Mouse (Mus musculus) right cerebral cortex, postnatal 10 days (tissue): Measurements from ENCODE around the gene Mt1.
"Not testable (repeated sequence)": the region's sequence is repeated elsewhere in the genome, so short reads cannot be mapped to it uniquely, and the experiment has no call there.

Experiments
- DNase-seq, 2 experiments: peaks; one replicate each; pipeline ENCODE4 v3.0.0; 2021; ENCODE audit warnings: low spot score in 2 of 2

Mt1 gene

DNA sequence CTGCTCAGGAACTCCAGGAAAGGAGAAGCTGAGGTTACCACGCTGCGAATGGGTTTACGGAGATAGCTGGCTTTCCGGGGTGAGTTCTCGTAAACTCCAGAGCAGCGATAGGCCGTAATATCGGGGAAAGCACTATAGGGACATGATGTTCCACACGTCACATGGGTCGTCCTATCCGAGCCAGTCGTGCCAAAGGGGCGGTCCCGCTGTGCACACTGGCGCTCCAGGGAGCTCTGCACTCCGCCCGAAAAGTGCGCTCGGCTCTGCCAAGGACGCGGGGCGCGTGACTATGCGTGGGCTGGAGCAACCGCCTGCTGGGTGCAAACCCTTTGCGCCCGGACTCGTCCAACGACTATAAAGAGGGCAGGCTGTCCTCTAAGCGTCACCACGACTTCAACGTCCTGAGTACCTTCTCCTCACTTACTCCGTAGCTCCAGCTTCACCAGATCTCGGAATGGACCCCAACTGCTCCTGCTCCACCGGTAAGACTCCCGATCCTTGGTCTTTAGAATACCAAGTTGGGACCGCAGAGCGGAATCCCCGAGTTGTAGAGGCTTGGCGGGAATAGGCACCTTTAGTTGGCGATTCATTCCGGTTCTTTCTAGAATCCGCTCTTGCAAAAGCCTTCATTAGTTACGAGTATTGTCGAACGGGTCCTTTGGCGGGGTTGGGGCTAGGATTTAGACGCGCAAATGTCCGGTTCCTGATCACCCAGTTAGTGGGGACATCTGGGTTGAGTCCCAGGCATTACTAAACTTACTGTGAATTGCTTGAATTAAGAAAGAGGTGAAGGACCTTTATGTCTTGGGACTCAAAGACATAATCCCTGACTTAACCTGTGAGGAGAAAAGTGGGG is at the start of gene Mt1:
Gene Mt1 (plus strand): TSS at position 226 of the 856 bp plus-strand sequence.
- peak; percentile 92 for DNase-seq

GRCm38 (mm10) chr8:94129133-94129789 is 49.6 kb upstream of the Mt1 start:
- DNase-seq, result no peak

DNA sequence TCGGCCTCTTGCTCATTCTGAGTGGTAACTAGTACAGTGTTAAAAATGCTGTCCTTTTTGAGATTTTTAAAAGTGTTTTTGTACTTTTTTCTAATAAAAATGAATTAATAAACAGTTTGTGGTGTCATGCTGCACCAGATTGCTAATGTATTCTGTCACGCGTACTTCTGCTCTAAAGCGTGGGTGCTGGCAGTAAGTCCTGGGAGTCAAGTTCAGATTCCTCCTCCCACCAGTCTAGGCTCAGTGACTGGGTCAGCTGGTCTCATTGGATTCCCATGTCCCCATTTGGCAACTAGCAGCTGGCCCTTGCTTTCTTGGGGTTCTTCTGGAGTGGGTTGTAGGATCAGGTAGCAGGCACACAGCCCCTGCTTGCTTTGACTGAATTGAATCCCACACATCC is 48.8 kb upstream of the Mt1 start:
- DNase-seq, result no peak

DNA sequence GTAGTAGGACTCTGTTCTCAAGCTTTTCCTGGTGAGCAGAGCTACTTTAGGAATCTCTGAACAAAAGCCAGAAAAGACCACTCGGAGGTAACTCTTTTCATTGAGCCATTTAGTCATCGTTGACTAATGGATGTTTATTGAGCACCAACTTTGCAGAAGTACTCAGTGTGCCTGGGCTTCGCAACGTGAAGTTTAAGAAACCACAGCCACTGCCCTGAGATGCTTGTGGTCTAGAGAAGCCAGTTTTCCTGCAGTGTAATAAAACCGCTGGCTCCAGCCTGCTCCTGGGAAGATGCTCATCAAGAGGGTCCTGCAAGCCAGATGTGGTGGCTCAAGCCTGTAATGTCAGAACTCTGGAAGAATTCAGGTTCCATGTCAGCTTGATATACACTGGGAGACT is 46.8 kb upstream of the Mt1 start:
- no peak for DNase-seq

- DNase-seq, result not testable (repeated sequence)
Measured at GRCm38 (mm10) chr8:94134601-94135000, 44.3 kb upstream of the Mt1 start.

- DNase-seq, result no peak
Measured at GRCm38 (mm10) chr8:94135556-94135955, 43.3 kb upstream of the Mt1 start.

DNA sequence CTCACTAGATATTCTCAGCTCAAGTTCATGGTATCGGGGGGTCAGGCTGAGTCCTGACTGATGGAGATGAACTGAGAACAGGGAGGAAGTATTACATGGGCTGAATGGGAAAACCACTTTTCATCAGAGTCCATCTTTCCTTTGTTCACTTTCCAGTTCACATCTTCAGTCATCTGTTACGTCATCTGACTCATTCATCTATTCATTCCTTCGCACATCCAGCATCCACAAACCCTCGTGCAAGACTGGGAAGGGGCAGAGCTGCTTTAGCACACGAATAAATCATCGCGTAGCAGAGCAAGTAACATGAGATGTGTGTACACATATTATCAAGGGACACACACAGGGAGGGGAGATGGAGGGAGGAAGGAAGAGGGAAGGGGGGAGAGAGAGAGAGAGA is 42.7 kb upstream of the Mt1 start:
- no peak for DNase-seq

GRCm38 (mm10) chr8:94136933-94137332 is 41.9 kb upstream of the Mt1 start, which contains the start of gene Mt4:
Mt4 (plus strand) TSS chr8:94137197.
- no peak for DNase-seq

GRCm38 (mm10) chr8:94140266-94140795 is 38.6 kb upstream of the Mt1 start:
- DNase-seq, result no peak

DNA sequence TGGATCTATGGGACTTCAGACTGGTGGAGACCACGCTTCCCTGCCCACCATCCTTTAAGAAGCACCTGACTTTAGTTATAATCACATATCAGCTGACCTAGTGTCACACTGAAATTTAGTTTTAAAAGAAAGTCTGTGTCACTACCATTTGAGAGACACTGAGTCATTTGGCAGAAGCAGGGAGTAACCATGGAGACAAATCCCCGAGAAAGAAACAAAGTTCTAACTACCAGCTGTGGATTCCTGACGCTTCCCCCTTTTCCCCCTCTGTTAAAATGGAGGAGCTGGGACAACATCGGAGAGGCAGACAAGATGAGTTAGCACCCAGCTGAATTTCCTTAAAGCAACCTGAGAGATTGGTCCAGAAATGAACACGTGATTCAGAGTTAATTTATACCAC is 30.6 kb upstream of the Mt1 start:
- peak in 1 of 2 experiments; percentile 66 for DNase-seq

DNA sequence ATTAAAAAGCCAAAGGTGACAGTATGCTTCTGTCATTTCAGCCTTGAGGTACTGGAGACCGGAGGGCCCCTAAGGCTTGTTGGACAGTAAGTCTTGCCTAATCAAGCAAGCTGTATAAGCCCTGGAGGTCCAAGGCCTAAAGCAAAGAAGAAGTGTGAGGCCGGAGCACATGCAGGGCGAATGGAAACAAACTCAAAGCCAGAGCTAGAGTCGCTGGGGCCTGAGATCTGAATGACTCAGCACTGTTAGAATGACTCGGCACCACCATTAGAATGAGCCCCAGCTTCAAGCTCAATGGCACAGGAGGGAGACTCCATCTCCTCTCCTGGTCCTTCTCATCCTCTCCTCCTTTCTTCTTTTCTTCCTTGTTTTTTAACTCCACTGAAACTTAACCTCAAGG is 28.0 kb upstream of the Mt1 start:
- no peak for DNase-seq

GRCm38 (mm10) chr8:94152513-94153300 is 26.2 kb upstream of the Mt1 start, which contains the start of gene Mt3:
Mt3 (plus strand) TSS chr8:94152607.
- DNase-seq, result peak; percentile 90 to 91

DNA sequence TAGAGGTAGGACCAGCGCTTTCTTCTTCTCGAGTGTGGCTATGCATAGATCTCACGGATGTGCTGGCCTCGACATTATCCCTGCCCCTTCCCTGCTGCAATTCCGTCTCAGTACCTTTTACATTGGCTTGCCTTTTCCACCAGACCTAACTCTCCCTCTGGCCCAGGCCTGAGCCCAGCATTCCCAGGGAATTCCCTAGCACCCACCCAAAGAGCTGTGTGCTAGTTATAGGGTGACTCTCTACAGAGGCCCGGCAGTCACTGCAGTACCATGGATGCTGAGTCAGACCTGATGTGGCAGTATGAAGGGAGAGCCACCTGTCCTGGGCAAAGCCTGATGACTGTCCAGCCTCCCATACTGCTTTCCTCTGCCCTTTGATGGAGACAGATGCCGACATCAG is 25.4 kb upstream of the Mt1 start:
- peak in 1 of 2 experiments; percentile 43 for DNase-seq

DNA sequence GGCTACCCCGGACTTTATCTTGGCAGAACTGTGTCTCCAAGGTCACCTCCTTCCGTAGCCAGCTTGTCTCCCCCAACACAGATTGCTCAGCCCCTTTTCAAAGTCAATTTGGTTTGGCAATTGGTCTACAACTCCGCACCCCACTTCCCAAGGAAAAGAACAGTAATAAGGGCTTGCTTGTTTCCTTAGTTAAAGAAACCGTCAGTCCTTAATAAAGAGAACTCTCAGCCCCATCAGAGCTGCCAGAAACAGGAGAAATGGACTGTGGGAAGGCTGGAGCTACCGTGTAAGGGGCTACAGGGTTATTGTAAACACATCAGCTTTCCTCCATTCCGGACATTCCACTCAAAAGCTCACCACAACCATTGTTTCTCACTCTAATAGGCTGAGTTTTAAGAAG is 24.3 kb upstream of the Mt1 start:
- peak; percentile 60 to 74 for DNase-seq

- no peak for DNase-seq
Measured at GRCm38 (mm10) chr8:94156092-94156491, 22.8 kb upstream of the Mt1 start.

DNA sequence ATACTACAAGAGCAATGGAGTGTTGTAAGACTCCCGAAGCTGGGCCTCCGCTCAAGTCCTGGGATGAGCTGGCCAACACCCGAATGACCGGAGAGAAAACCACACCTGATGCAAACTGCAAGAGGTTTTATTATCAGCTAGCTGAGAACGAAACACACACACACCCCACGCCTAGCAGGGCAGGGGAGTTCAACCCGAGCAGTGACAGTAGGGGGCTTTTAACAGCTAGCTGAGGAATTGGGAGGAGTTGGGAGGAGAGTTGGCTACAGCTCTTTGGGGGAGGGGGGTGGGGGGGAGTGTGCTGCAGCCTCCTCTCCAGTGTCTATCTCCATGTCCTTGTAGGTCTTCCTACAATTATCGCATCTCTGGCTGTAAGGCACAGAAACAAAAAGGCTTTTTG is 13.1 kb upstream of the Mt1 start:
- not testable (repeated sequence) for DNase-seq

DNA sequence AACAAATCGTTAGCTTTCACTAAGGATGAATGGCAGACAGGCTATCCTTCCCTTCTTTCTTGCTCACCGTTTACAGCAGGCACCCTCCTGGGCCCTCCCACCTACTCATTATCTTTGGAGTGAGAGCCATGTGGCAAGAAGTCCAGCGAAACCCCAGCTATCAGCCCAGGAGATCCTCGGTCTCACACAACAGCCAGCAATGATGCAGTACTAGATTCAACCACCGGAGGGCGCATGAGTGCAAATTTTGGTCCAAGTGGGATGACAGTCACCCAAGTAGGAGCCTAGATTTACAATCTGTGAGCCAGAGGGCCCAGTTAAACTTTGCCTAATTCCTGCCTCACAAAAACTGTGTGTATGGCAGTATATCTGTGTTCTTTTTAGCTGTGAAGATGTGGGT is 11.6 kb upstream of the Mt1 start:
- peak; percentile 91 to 95 for DNase-seq

- DNase-seq, result no peak
Measured at GRCm38 (mm10) chr8:94169547-94169946, 9.3 kb upstream of the Mt1 start.

- peak in 1 of 2 experiments; percentile 51 for DNase-seq
Measured at GRCm38 (mm10) chr8:94171321-94171755, 7.5 kb upstream of the Mt1 start.

GRCm38 (mm10) chr8:94172075-94172808 is 6.6 kb upstream of the Mt1 start, which contains the start of gene Mt2:
Mt2 (plus strand) TSS chr8:94172664.
- peak; percentile 84 to 85 for DNase-seq
